Mouse (Mus musculus): ENCODE measurements around the gene Tgm2.

GRCm38 (mm10) chr2:158167496-158168205, 21.4 kb upstream of the Tgm2 start:
- TF ChIP-seq CTCF (IDR thresholded peaks at IDR 0.05) (no peak), EP300 (IDR thresholded peaks at IDR 0.05) (peak; percentile 72; the same call in 1 of the 2 replicates)
